Mouse (Mus musculus): Measurements from ENCODE around the gene Gm10382. TPM values are rescaled to one million over a fixed set of nuclear protein-coding genes. Genes with fewer than 3 reads are reported as not detected.
"Not testable (repeated sequence)": the region's sequence is repeated elsewhere in the genome, so short reads cannot be mapped to it uniquely, and the experiment has no call there.

Gm10382 gene
- polyA plus RNA-seq, 1 experiment from 2014 or later, result 0.10 TPM

DNA sequence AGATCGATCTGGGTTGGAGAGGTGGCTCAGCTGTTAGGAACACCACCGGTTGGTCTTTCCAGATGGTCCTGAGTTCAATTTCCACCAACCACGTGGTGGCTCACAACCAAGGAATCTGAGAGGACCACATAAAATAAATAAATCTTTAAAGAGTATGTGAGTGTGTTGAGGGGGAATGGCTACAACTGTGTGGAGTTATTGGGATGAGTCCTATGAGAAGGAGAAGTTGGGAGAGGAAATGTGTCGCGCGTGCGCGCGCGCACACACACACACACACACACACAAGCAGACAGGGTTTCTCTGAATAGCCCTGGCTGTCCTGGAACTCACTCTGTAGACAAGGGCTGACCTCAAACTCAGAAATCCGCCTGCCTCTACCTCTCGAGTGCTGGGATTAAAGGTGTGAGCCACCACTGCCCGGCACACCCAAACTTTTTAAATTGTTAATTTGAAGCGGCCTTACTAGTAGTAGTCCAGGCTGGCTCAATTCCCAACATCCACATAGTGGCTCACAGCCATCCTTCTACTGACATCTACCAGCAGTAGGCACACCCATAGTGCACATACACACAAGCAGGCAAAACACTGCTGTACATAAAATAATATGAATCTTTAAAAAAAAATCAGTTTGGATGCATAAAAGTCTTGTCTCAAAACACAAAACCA is 18.9 kb downstream of the Gm10382 start:
- peaks cover 3% of the 10 kb centered on the region; the same call in 1 of the 2 replicates for H3K36me3 ChIP-seq
- H3K9ac ChIP-seq, result peak overlapping the region; percentile 22; the same call in 1 of the 2 replicates
- H3K4me3 ChIP-seq (replicated peaks), result peak overlapping the region; percentile 61
- DNase-seq, result no peak
- H3K4me1 ChIP-seq (replicated peaks), result peaks cover 56% of the 10 kb centered on the region
- 45% methylated on average over 14 of the region's 14 CpGs for WGBS (ENCODE audit: insufficient replicate concordance)
- peaks cover 2% of the 10 kb centered on the region for H3K27me3 ChIP-seq
- H3K4me2 ChIP-seq, result peak overlapping the region; percentile 79
- H3K27ac ChIP-seq, result peak overlapping the region; percentile 64
- no peaks in the 10 kb centered on the region for H3K9me3 ChIP-seq (replicated peaks)
- no peak for ATAC-seq (ENCODE audit: low read depth)

- Histone ChIP-seq H3K27ac (peak overlapping the region; percentile 79), H3K9me3 (replicated peaks) (no peaks in the 10 kb centered on the region), H3K36me3 (peaks cover 11% of the 10 kb centered on the region), H3K4me3 (replicated peaks) (peak overlapping the region; percentile 61), H3K4me2 (peak overlapping the region; percentile 79), H3K9ac (peak overlapping the region; percentile 66), H3K4me1 (replicated peaks) (peaks cover 48% of the 10 kb centered on the region), H3K27me3 (no peaks in the 10 kb centered on the region)
- peak; percentile 73 for ATAC-seq (ENCODE audit: low read depth)
- under 1% methylated on average over 13 of the region's 13 CpGs for WGBS (ENCODE audit: insufficient replicate concordance)
- DNase-seq, result peak; percentile 85
Measured at GRCm38 (mm10) chr5:125408842-125409241, 19.7 kb downstream of the Gm10382 start.

DNA sequence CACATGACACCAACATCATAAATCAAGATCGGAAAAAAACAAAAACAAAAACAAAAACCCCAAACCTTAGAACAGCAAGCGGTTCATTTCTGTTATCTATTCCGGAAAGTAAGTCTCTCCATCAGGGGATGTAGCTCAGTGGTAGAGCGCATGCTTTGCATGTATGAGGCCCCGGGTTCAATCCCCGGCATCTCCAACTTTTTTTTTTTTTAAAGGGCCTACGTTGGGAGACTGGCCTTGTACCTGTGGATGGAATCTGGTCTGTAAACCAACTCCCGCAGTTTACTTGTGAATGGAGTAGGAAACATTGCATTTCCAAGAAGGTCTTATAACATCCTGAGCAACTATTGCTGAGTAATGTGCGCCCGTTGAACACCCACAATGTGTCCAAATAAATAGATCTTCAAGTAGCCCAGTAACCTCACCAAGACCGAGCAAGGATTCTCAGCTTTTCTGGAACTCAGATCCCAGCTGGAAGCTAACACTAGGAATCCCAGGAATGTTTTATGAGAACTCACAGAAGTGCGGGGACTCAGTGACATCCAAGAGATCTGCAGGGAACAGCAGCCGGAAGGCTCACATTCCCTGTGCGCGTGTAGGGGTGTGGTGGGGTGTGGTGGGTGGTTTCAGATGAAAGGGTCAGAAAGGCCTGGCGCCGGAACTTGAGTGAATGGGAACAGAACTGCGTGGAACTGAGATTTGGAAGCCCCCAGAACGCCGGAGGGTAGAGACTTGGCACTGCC is 20.4 kb downstream of the Gm10382 start:
- H3K27me3 ChIP-seq, result no peaks in the 10 kb centered on the region
- H3K9ac ChIP-seq, result peak overlapping the region; percentile 66
- DNase-seq, result peak; percentile 57
- H3K9me3 ChIP-seq (replicated peaks), result no peaks in the 10 kb centered on the region
- H3K27ac ChIP-seq, result peak overlapping the region; percentile 79
- 13% methylated on average over 20 of the region's 20 CpGs for WGBS (ENCODE audit: insufficient replicate concordance)
- H3K4me1 ChIP-seq (replicated peaks), result peaks cover 47% of the 10 kb centered on the region
- peak overlapping the region; percentile 79 for H3K4me2 ChIP-seq
- peaks cover 17% of the 10 kb centered on the region for H3K36me3 ChIP-seq
- ATAC-seq (ENCODE audit: low read depth), result peak; percentile 50
- peak overlapping the region; percentile 61 for H3K4me3 ChIP-seq (replicated peaks)

GRCm38 (mm10) chr5:125411972-125412530 is 22.9 kb downstream of the Gm10382 start:
- Histone ChIP-seq H3K4me1 (replicated peaks) (peaks cover 33% of the 10 kb centered on the region), H3K36me3 (peaks cover 42% of the 10 kb centered on the region), H3K4me3 (replicated peaks) (no peak overlapping the region), H3K27ac (no peak overlapping the region), H3K4me2 (no peak overlapping the region), H3K9me3 (replicated peaks) (no peaks in the 10 kb centered on the region), H3K27me3 (no peaks in the 10 kb centered on the region), H3K9ac (no peak overlapping the region)
- WGBS (ENCODE audit: insufficient replicate concordance), result 44% methylated on average over 5 of the region's 5 CpGs
- ATAC-seq (ENCODE audit: low read depth) (no peak), DNase-seq (peak; percentile 60)

- H3K4me1 ChIP-seq (replicated peaks), result peaks cover 29% of the 10 kb centered on the region
- WGBS (ENCODE audit: insufficient replicate concordance), result 70% methylated on average over 8 of the region's 8 CpGs
Measured at GRCm38 (mm10) chr5:125412536-125412935, 23.4 kb downstream of the Gm10382 start.

GRCm38 (mm10) chr5:125413763-125414162 is 24.6 kb downstream of the Gm10382 start:
- Histone ChIP-seq H3K36me3 (peaks cover 59% of the 10 kb centered on the region), H3K4me1 (replicated peaks) (peaks cover 17% of the 10 kb centered on the region), H3K4me3 (replicated peaks) (no peak overlapping the region), H3K9ac (no peak overlapping the region), H3K27ac (no peak overlapping the region), H3K4me2 (no peak overlapping the region), H3K27me3 (no peaks in the 10 kb centered on the region), H3K9me3 (replicated peaks) (no peaks in the 10 kb centered on the region)
- DNase-seq, result no peak
- ATAC-seq (ENCODE audit: low read depth), result no peak
- 79% methylated on average over 4 of the region's 4 CpGs for WGBS (ENCODE audit: insufficient replicate concordance)

More at GRCm38 (mm10) chr5:125412536-125412935, 23.4 kb downstream of the Gm10382 start:
- not testable (repeated sequence) for H3K4me2 ChIP-seq; DNase-seq; H3K27me3 ChIP-seq; H3K4me3 ChIP-seq (replicated peaks); ATAC-seq (ENCODE audit: low read depth); H3K27ac ChIP-seq; H3K9ac ChIP-seq; H3K9me3 ChIP-seq (replicated peaks)
- H3K36me3 ChIP-seq, result peaks cover 47% of the 10 kb centered on the region

DNA sequence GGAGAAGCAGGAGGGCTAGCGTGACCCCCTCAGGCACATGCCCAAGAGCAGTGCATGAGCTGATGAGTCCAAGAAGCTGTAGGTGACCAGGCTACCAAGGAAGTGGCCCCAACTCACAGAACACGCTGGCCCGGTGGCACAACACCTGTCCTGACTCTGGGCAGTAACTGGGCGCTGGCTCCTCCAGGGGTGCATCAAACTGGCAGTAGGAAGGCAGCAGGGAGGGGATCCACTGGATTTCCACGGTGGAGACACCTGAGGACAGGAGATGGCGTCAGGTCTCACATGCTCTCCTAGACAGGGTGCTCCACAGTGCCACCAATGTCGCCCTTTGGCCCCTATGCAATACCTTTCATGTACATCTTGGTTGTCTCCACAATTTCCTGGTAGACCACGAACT is 27.1 kb downstream of the Gm10382 start:
- Histone ChIP-seq H3K9ac (no peak overlapping the region), H3K27ac (no peak overlapping the region), H3K9me3 (replicated peaks) (no peaks in the 10 kb centered on the region), H3K27me3 (no peaks in the 10 kb centered on the region), H3K4me1 (replicated peaks) (no peaks in the 10 kb centered on the region), H3K4me3 (replicated peaks) (no peak overlapping the region), H3K4me2 (no peak overlapping the region), H3K36me3 (peaks cover 81% of the 10 kb centered on the region)
- ATAC-seq (ENCODE audit: low read depth), result no peak
- DNase-seq, result no peak
- 83% methylated on average over 8 of the region's 8 CpGs for WGBS (ENCODE audit: insufficient replicate concordance)

GRCm38 (mm10) chr5:125418636-125419035 is 29.5 kb downstream of the Gm10382 start:
- Histone ChIP-seq H3K9ac (no peak overlapping the region), H3K4me3 (replicated peaks) (no peak overlapping the region), H3K27me3 (no peaks in the 10 kb centered on the region), H3K4me1 (replicated peaks) (no peaks in the 10 kb centered on the region), H3K27ac (no peak overlapping the region), H3K36me3 (peaks cover 96% of the 10 kb centered on the region), H3K4me2 (no peak overlapping the region), H3K9me3 (replicated peaks) (no peaks in the 10 kb centered on the region)
- WGBS (ENCODE audit: insufficient replicate concordance), result 87% methylated on average over 12 of the region's 12 CpGs
- ATAC-seq (ENCODE audit: low read depth), result no peak
- no peak for DNase-seq

DNA sequence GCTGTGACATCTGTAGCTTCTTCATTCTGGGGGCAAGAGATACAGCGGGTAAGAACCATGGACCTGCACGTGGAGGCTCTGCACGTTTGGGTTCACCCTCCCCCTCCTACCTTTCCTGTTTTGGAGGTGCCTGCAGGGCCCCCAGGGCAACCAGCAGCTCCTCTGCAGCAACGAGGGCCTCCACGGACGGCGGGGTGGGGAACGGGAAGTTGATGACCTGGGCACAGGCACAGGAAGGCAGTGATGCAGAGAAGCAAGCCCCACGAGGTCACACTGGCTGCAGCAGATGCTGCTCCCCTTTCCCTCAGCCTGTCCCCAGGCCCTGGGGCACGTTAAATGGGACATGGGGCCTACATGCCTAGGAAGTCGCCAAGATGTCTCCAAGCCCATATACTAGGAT is 30.0 kb downstream of the Gm10382 start:
- Histone ChIP-seq H3K27ac (no peak overlapping the region), H3K4me2 (no peak overlapping the region), H3K4me3 (replicated peaks) (no peak overlapping the region), H3K27me3 (no peaks in the 10 kb centered on the region), H3K36me3 (peaks cover 96% of the 10 kb centered on the region), H3K9ac (no peak overlapping the region), H3K4me1 (replicated peaks) (no peaks in the 10 kb centered on the region), H3K9me3 (replicated peaks) (no peaks in the 10 kb centered on the region)
- ATAC-seq (ENCODE audit: low read depth) (no peak), DNase-seq (no peak)
- 71% methylated on average over 11 of the region's 11 CpGs for WGBS (ENCODE audit: insufficient replicate concordance)

- Histone ChIP-seq H3K4me3 (replicated peaks) (no peak overlapping the region), H3K4me1 (replicated peaks) (no peaks in the 10 kb centered on the region), H3K27ac (no peak overlapping the region), H3K27me3 (no peaks in the 10 kb centered on the region), H3K4me2 (no peak overlapping the region), H3K36me3 (peaks cover 100% of the 10 kb centered on the region), H3K9me3 (replicated peaks) (no peaks in the 10 kb centered on the region), H3K9ac (no peak overlapping the region)
- no peak for DNase-seq
- ATAC-seq (ENCODE audit: low read depth), result no peak
- 85% methylated on average over 10 of the region's 10 CpGs for WGBS (ENCODE audit: insufficient replicate concordance)
Measured at GRCm38 (mm10) chr5:125425698-125426276, 36.7 kb downstream of the Gm10382 start.

DNA sequence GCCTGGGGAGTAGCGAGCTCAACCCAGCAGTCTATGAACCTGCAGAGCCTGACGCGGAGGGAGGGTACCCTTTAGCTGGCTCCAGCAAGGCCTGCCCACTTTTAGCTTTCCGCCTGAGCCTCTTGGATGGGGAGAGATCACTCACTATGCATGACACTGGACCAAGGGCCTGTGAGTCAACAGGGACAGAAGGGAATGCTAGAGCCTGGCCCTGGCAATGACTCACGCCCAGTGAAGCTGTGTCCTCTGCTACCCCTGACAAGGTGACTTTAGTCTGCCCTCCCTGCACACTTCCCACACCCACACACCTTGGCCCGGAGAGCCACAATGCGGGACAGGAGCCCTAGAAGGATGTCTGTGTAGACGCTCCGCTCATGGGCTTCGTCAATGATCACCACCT is 37.2 kb downstream of the Gm10382 start:
- H3K9ac ChIP-seq, result no peak overlapping the region
- H3K4me3 ChIP-seq (replicated peaks), result no peak overlapping the region
- ATAC-seq (ENCODE audit: low read depth) (no peak), DNase-seq (no peak)
- no peak overlapping the region for H3K4me2 ChIP-seq
- no peaks in the 10 kb centered on the region for H3K27me3 ChIP-seq
- no peaks in the 10 kb centered on the region for H3K9me3 ChIP-seq (replicated peaks)
- H3K4me1 ChIP-seq (replicated peaks), result peaks cover under 1% of the 10 kb centered on the region; the same call in 1 of the 2 replicates
- H3K36me3 ChIP-seq, result peaks cover 100% of the 10 kb centered on the region
- 92% methylated on average over 10 of the region's 10 CpGs for WGBS (ENCODE audit: insufficient replicate concordance)
- no peak overlapping the region for H3K27ac ChIP-seq

All from liver, embryonic 13.5 days (tissue).